Mouse (Mus musculus) megakaryocyte progenitor cell, adult 5-6 weeks (primary cell): ENCODE measurements at regions not wholly inside any gene's neighbourhood (a gene's known extent, or its start where the extent isn't known, plus 50 kb on each side); places are given as distances from the start of the nearest gene placed in this dataset.
A peak's percentile ranks its signal among the peaks of the same experiment; 100 is the strongest.

ENCODE experiments used
- ATAC-seq: replicated peaks from 2 replicates; pipeline ENCODE4 v1.8.0; 2016; ENCODE audit warnings: mild to moderate bottlenecking, moderate TSS enrichment, inconsistent platforms; ENCODE audit not compliant: poor library complexity

GRCm38 (mm10) chr2:11113191-11113590 is 58.7 kb upstream of the Prkcq start:
- peak; percentile 92 for ATAC-seq

- ATAC-seq = peak; percentile 23; the same call in 1 of the 2 replicates
These were observed 53.3 kb upstream of the Prkcq start for GRCm38 (mm10) chr2:11118625-11119024.

- ATAC-seq = no peak
These were observed 52.6 kb upstream of the Prkcq start for GRCm38 (mm10) chr2:11119301-11119700.
